Mouse (Mus musculus) kidney, embryonic 15.5 days (tissue): Measurements from ENCODE around the gene Cfap20. TPM values are rescaled to one million over a fixed set of nuclear protein-coding genes. Genes with fewer than 3 reads are reported as not detected.

Source experiments
- ATAC-seq: fragments of 200-750 bp; cut with Nextera tagmentation; replicated peaks from 2 replicates; pipeline ENCODE4 v1.8.0; 2017; ENCODE audit warnings: moderate TSS enrichment; ENCODE audit not compliant: low FRiP score
- H3K27ac ChIP-seq: fragments of 300-500 bp; sonication (generic); 2 replicates; pipeline ENCODE4 v1.5.1; 2015; ENCODE audit warnings: mild to moderate bottlenecking, inconsistent platforms
- H3K27me3 ChIP-seq: fragments of 300-500 bp; sonication (generic); 2 replicates; pipeline ENCODE4 v1.6.1; 2015; ENCODE audit warnings: inconsistent platforms
- H3K36me3 ChIP-seq: fragments of 300-500 bp; sonication (generic); 2 replicates; pipeline ENCODE4 v1.6.1; 2015; ENCODE audit warnings: inconsistent platforms
- H3K4me1 ChIP-seq: fragments of 300-500 bp; sonication (generic); 2 replicates; pipeline ENCODE4 v1.6.1; 2015; ENCODE audit warnings: inconsistent platforms
- H3K4me2 ChIP-seq: fragments of 300-500 bp; sonication (generic); 2 replicates; pipeline ENCODE4 v1.6.1; 2015; ENCODE audit warnings: moderate library complexity, mild to moderate bottlenecking, inconsistent platforms
- H3K4me3 ChIP-seq: fragments of 300-500 bp; sonication (generic); replicated peaks from 2 replicates; pipeline ENCODE4 v1.5.1; 2015; ENCODE audit warnings: mild to moderate bottlenecking, inconsistent platforms
- H3K9ac ChIP-seq: fragments of 300-500 bp; sonication (generic); 2 replicates; pipeline ENCODE4 v1.6.1; 2015; ENCODE audit warnings: mild to moderate bottlenecking, inconsistent platforms
- H3K9me3 ChIP-seq: fragments of 300-500 bp; sonication (generic); replicated peaks from 2 replicates; pipeline ENCODE4 v1.6.1; 2016; ENCODE audit warnings: inconsistent platforms
- WGBS: fragments of 180-500 bp; shearing (Covaris S2); methylation state at CpG from one replicate; pipeline ENCODE4 v1.1.7; 2015; ENCODE audit warnings: mixed read lengths; 5-methylcytosine and 5-hydroxymethylcytosine counted together
- polyA plus RNA-seq: library from polyadenylated mRNA; unstranded; fragments of >200 nt; fragmentation: Nextera tagmentation; extraction: Ambion mirVana; gene quantifications from 2 replicates; pipeline ENCODE4 v1.2.1, GENCODE M21; 2015

The Cfap20 gene
- polyA plus RNA-seq, 1 experiment from 2014 or later = 138 TPM

- WGBS = 58% methylated on average over 5 of the region's 5 CpGs
- no peak overlapping the region for H3K9ac ChIP-seq
- no peak for ATAC-seq
- no peak overlapping the region for H3K4me2 ChIP-seq
- H3K4me1 ChIP-seq = 0 out of 2 replicates have a peak, but pooled peaks cover 7% of the 10 kb centered on the region
- no peaks in the 10 kb centered on the region for H3K9me3 ChIP-seq
- peak overlapping the region; percentile 25; the same call in 1 of the 2 replicates for H3K27ac ChIP-seq
- H3K36me3 ChIP-seq = no peaks in the 10 kb centered on the region
- no peaks in the 10 kb centered on the region for H3K27me3 ChIP-seq
- no peak overlapping the region for H3K4me3 ChIP-seq
Observed at GRCm38 (mm10) chr8:95409518-95409917, 25.2 kb downstream of the Cfap20 start.

GRCm38 (mm10) chr8:95401091-95401490, 33.6 kb downstream of the Cfap20 start:
- no peak overlapping the region for H3K9ac ChIP-seq
- H3K27ac ChIP-seq = no peak overlapping the region
- H3K4me1 ChIP-seq = peaks cover 15% of the 10 kb centered on the region
- no peak overlapping the region for H3K4me2 ChIP-seq
- ATAC-seq = no peak
- no peaks in the 10 kb centered on the region for H3K27me3 ChIP-seq
- H3K36me3 ChIP-seq = no peaks in the 10 kb centered on the region
- no peaks in the 10 kb centered on the region for H3K9me3 ChIP-seq
- no peak overlapping the region for H3K4me3 ChIP-seq
- 78% methylated on average over 7 of the region's 7 CpGs for WGBS

GRCm38 (mm10) chr8:95399131-95399530, 35.5 kb downstream of the Cfap20 start:
- WGBS = 83% methylated on average over 9 of the region's 9 CpGs
- H3K27me3 ChIP-seq = no peaks in the 10 kb centered on the region
- H3K4me2 ChIP-seq = no peak overlapping the region
- no peaks in the 10 kb centered on the region for H3K36me3 ChIP-seq
- ATAC-seq = no peak
- H3K27ac ChIP-seq = no peak overlapping the region
- H3K9ac ChIP-seq = no peak overlapping the region
- H3K4me3 ChIP-seq = no peak overlapping the region
- H3K9me3 ChIP-seq = no peaks in the 10 kb centered on the region
- H3K4me1 ChIP-seq = peaks cover 26% of the 10 kb centered on the region

- no peaks in the 10 kb centered on the region for H3K36me3 ChIP-seq
- no peaks in the 10 kb centered on the region for H3K9me3 ChIP-seq
- H3K27ac ChIP-seq = peak overlapping the region; percentile 70; the same call in 1 of the 2 replicates
- no peak for ATAC-seq
- WGBS = 64% methylated on average over 5 of the region's 5 CpGs
- H3K27me3 ChIP-seq = no peaks in the 10 kb centered on the region
- H3K4me3 ChIP-seq = no peak overlapping the region
- peaks cover 26% of the 10 kb centered on the region for H3K4me1 ChIP-seq
- no peak overlapping the region for H3K4me2 ChIP-seq
- H3K9ac ChIP-seq = no peak overlapping the region
Observed at GRCm38 (mm10) chr8:95397201-95397600, 37.5 kb downstream of the Cfap20 start.

- no peaks in the 10 kb centered on the region for H3K36me3 ChIP-seq
- no peak overlapping the region for H3K4me3 ChIP-seq
- H3K27me3 ChIP-seq = no peaks in the 10 kb centered on the region
- no peak overlapping the region for H3K9ac ChIP-seq
- H3K27ac ChIP-seq = peak overlapping the region; percentile 70
- ATAC-seq = no peak
- H3K4me2 ChIP-seq = no peak overlapping the region
- peaks cover 26% of the 10 kb centered on the region for H3K4me1 ChIP-seq
- no peaks in the 10 kb centered on the region for H3K9me3 ChIP-seq
- 37% methylated on average over 11 of the region's 11 CpGs for WGBS
Observed at GRCm38 (mm10) chr8:95396752-95397151, 37.9 kb downstream of the Cfap20 start.

GRCm38 (mm10) chr8:95395186-95395918, 39.3 kb downstream of the Cfap20 start:
- peak; percentile 34 for ATAC-seq
- H3K4me3 ChIP-seq = no peak overlapping the region
- no peaks in the 10 kb centered on the region for H3K27me3 ChIP-seq
- H3K9ac ChIP-seq = no peak overlapping the region
- no peaks in the 10 kb centered on the region for H3K36me3 ChIP-seq
- 28% methylated on average over 8 of the region's 8 CpGs for WGBS
- H3K4me1 ChIP-seq = peaks cover 30% of the 10 kb centered on the region
- no peak overlapping the region for H3K4me2 ChIP-seq
- H3K27ac ChIP-seq = peak overlapping the region; percentile 70
- H3K9me3 ChIP-seq = no peaks in the 10 kb centered on the region

GRCm38 (mm10) chr8:95392604-95393003, 42.1 kb downstream of the Cfap20 start:
- Histone ChIP-seq H3K36me3 (no peaks in the 10 kb centered on the region), H3K4me3 (no peak overlapping the region), H3K27me3 (no peaks in the 10 kb centered on the region), H3K9ac (no peak overlapping the region), H3K4me1 (peaks cover 34% of the 10 kb centered on the region), H3K4me2 (no peak overlapping the region), H3K9me3 (no peaks in the 10 kb centered on the region), H3K27ac (peak overlapping the region; percentile 73)
- ATAC-seq = peak; percentile 44
- 78% methylated on average over 5 of the region's 5 CpGs for WGBS

GRCm38 (mm10) chr8:95391101-95391500, 43.6 kb downstream of the Cfap20 start:
- H3K36me3 ChIP-seq = no peaks in the 10 kb centered on the region
- no peaks in the 10 kb centered on the region for H3K9me3 ChIP-seq
- no peak overlapping the region for H3K4me3 ChIP-seq
- peak overlapping the region; percentile 73 for H3K27ac ChIP-seq
- peaks cover 19% of the 10 kb centered on the region for H3K4me1 ChIP-seq
- H3K4me2 ChIP-seq = no peak overlapping the region
- WGBS = 51% methylated on average over 7 of the region's 7 CpGs
- no peak for ATAC-seq
- no peaks in the 10 kb centered on the region for H3K27me3 ChIP-seq
- no peak overlapping the region for H3K9ac ChIP-seq

- H3K27ac ChIP-seq = no peak overlapping the region
- no peak overlapping the region for H3K4me2 ChIP-seq
- no peak for ATAC-seq
- no peaks in the 10 kb centered on the region for H3K36me3 ChIP-seq
- no peaks in the 10 kb centered on the region for H3K9me3 ChIP-seq
- H3K9ac ChIP-seq = no peak overlapping the region
- H3K4me1 ChIP-seq = peaks cover 13% of the 10 kb centered on the region
- H3K27me3 ChIP-seq = no peaks in the 10 kb centered on the region
- H3K4me3 ChIP-seq = no peak overlapping the region
- 61% methylated on average over 4 of the region's 4 CpGs for WGBS
Observed at GRCm38 (mm10) chr8:95390312-95390711, 44.4 kb downstream of the Cfap20 start.

- Histone ChIP-seq H3K27me3 (no peaks in the 10 kb centered on the region), H3K9ac (no peak overlapping the region), H3K4me2 (no peak overlapping the region), H3K9me3 (no peaks in the 10 kb centered on the region), H3K36me3 (no peaks in the 10 kb centered on the region), H3K27ac (no peak overlapping the region), H3K4me1 (peaks cover 8% of the 10 kb centered on the region; the same call in 1 of the 2 replicates), H3K4me3 (no peak overlapping the region)
- WGBS = 79% methylated on average over 7 of the region's 7 CpGs
- no peak for ATAC-seq
Observed at GRCm38 (mm10) chr8:95387936-95388335, 46.7 kb downstream of the Cfap20 start.

- no peak for ATAC-seq
- no peak overlapping the region for H3K4me3 ChIP-seq
- H3K36me3 ChIP-seq = no peaks in the 10 kb centered on the region
- no peak overlapping the region for H3K9ac ChIP-seq
- no peaks in the 10 kb centered on the region for H3K9me3 ChIP-seq
- peaks cover 8% of the 10 kb centered on the region; the same call in 1 of the 2 replicates for H3K4me1 ChIP-seq
- no peaks in the 10 kb centered on the region for H3K27me3 ChIP-seq
- 84% methylated on average over 10 of the region's 10 CpGs for WGBS
- no peak overlapping the region for H3K4me2 ChIP-seq
- no peak overlapping the region for H3K27ac ChIP-seq
Observed at GRCm38 (mm10) chr8:95387221-95387620, 47.4 kb downstream of the Cfap20 start.

- Histone ChIP-seq H3K36me3 (no peaks in the 10 kb centered on the region), H3K9me3 (no peaks in the 10 kb centered on the region), H3K27ac (no peak overlapping the region), H3K27me3 (no peaks in the 10 kb centered on the region), H3K4me3 (no peak overlapping the region), H3K4me2 (no peak overlapping the region), H3K9ac (no peak overlapping the region), H3K4me1 (peaks cover 7% of the 10 kb centered on the region; the same call in 1 of the 2 replicates)
- 68% methylated on average over 5 of the region's 5 CpGs for WGBS
- no peak for ATAC-seq
Observed at GRCm38 (mm10) chr8:95386037-95386436, 48.6 kb downstream of the Cfap20 start.

GRCm38 (mm10) chr8:95384501-95384900, 50.2 kb downstream of the Cfap20 start:
- H3K4me1 ChIP-seq = no peaks in the 10 kb centered on the region
- H3K27ac ChIP-seq = no peak overlapping the region
- H3K4me2 ChIP-seq = no peak overlapping the region
- no peaks in the 10 kb centered on the region for H3K36me3 ChIP-seq
- no peak overlapping the region for H3K4me3 ChIP-seq
- no peaks in the 10 kb centered on the region for H3K9me3 ChIP-seq
- H3K9ac ChIP-seq = no peak overlapping the region
- ATAC-seq = no peak
- no peaks in the 10 kb centered on the region for H3K27me3 ChIP-seq
- 68% methylated on average over 3 of the region's 3 CpGs for WGBS
